Mouse (Mus musculus) forebrain, embryonic 12.5 days (tissue): ENCODE data around the gene Fam213b. TPM values are rescaled to one million over a fixed set of nuclear protein-coding genes. Genes with fewer than 3 reads are reported as not detected.

Source experiments
- ATAC-seq: fragments of 200-750 bp; cut with Nextera tagmentation; 2 replicates; pipeline ENCODE4 v1.8.0; 2017; ENCODE audit warnings: moderate TSS enrichment; ENCODE audit not compliant: low FRiP score
- H3K27ac ChIP-seq: fragments of 300-500 bp; sonication (generic); 2 replicates; pipeline ENCODE4 v1.5.1; 2016; ENCODE audit warnings: mild to moderate bottlenecking
- H3K27me3 ChIP-seq: fragments of 300-500 bp; sonication (generic); 2 replicates; pipeline ENCODE4 v1.6.1; 2016; ENCODE audit warnings: mild to moderate bottlenecking
- H3K36me3 ChIP-seq: fragments of 300-500 bp; sonication (generic); replicated peaks from 2 replicates; pipeline ENCODE4 v1.6.1; 2016; ENCODE audit warnings: mild to moderate bottlenecking
- H3K4me1 ChIP-seq: fragments of 300-500 bp; sonication (generic); 2 replicates; pipeline ENCODE4 v1.6.1; 2016
- H3K4me2 ChIP-seq: fragments of 300-500 bp; sonication (generic); 2 replicates; pipeline ENCODE4 v1.6.1; 2016; ENCODE audit warnings: mild to moderate bottlenecking, moderate library complexity
- H3K4me3 ChIP-seq: fragments of 300-500 bp; sonication (generic); replicated peaks from 2 replicates; pipeline ENCODE4 v1.5.1; 2016; ENCODE audit warnings: mild to moderate bottlenecking
- H3K9ac ChIP-seq: fragments of 300-500 bp; sonication (generic); 2 replicates; pipeline ENCODE4 v1.6.1; 2016; ENCODE audit warnings: mild to moderate bottlenecking
- H3K9me3 ChIP-seq: fragments of 300-500 bp; sonication (generic); 2 replicates; pipeline ENCODE4 v1.6.1; 2016
- WGBS: fragments of 180-500 bp; shearing (Covaris S2); methylation state at CpG from one replicate; pipeline ENCODE4 v1.1.7; 2016; 5-methylcytosine and 5-hydroxymethylcytosine counted together
- polyA plus RNA-seq: library from polyadenylated mRNA; unstranded; fragments of >200 nt; fragmentation: Nextera tagmentation; extraction: Ambion mirVana; gene quantifications from 2 replicates; pipeline ENCODE4 v1.2.1, GENCODE M21; 2016

Fam213b gene
- polyA plus RNA-seq, 1 experiment from 2014 or later, result 29.8 TPM

- WGBS, result 0% methylated on average over 110 of the region's 110 CpGs
- Histone ChIP-seq H3K36me3 (no peaks in the 10 kb centered on the region), H3K27ac (peak overlapping the region; percentile 75), H3K4me3 (peak overlapping the region; percentile 55), H3K9me3 (0 out of 2 replicates have a peak, but pooled peaks cover 3% of the 10 kb centered on the region), H3K9ac (peak overlapping the region; percentile 63), H3K27me3 (peaks cover 81% of the 10 kb centered on the region), H3K4me1 (peaks cover 12% of the 10 kb centered on the region), H3K4me2 (peak overlapping the region; percentile 88)
- peak; percentile 99 for ATAC-seq
Observed at GRCm38 (mm10) chr4:154855721-154856479, 43.0 kb downstream of the Fam213b start.

DNA sequence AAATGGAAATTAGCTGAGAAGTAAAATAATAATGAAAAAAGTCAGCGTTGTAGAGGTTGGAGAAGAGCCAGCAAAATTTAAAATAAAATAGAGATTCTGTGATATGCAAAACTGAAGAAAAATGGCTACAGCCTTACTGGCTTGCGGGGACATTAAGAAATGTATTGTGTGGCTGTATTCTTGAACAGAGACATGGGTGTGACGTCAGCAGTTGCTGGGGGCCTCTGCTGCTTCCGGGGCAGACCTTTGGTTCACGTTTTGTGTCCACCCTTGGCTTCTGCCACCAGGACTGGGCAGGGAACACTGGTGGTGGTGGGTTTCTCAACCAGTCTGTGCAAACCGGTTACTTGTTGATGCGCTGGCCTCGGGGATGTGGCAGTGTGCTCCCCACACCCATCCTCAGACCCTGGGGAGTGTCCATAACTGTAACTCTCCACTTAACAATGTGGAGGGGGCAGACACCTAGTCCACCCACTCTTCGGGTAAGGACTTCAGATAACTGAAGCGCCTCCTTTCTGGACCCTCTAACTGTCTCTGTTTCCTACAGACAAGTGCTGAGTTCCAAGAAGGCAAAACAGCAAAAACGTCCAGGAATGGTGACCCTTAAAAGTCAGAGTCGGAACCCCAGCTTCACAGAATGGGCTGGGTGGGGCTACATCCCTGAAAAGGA, 44.1 kb downstream of the Fam213b start:
- Histone ChIP-seq H3K4me3 (no peak overlapping the region), H3K4me1 (peaks cover 12% of the 10 kb centered on the region), H3K27me3 (peaks cover 70% of the 10 kb centered on the region), H3K36me3 (no peaks in the 10 kb centered on the region), H3K9me3 (0 out of 2 replicates have a peak, but pooled peaks cover 3% of the 10 kb centered on the region), H3K27ac (no peak overlapping the region), H3K9ac (no peak overlapping the region), H3K4me2 (peak overlapping the region; percentile 88)
- 62% methylated on average over 12 of the region's 12 CpGs for WGBS
- ATAC-seq, result no peak

- peaks cover 61% of the 10 kb centered on the region for H3K27me3 ChIP-seq
- peaks cover 12% of the 10 kb centered on the region for H3K4me1 ChIP-seq
- no peak for ATAC-seq
- H3K27ac ChIP-seq, result no peak overlapping the region
- H3K4me3 ChIP-seq, result no peak overlapping the region
- H3K36me3 ChIP-seq, result no peaks in the 10 kb centered on the region
- no peak overlapping the region for H3K9ac ChIP-seq
- H3K9me3 ChIP-seq, result 0 out of 2 replicates have a peak, but pooled peaks cover 3% of the 10 kb centered on the region
- H3K4me2 ChIP-seq, result no peak overlapping the region
- 80% methylated on average over 4 of the region's 4 CpGs for WGBS
Observed at GRCm38 (mm10) chr4:154853881-154854280, 45.1 kb downstream of the Fam213b start.

- Histone ChIP-seq H3K27ac (no peak overlapping the region), H3K4me1 (peaks cover 12% of the 10 kb centered on the region), H3K27me3 (peaks cover 49% of the 10 kb centered on the region), H3K36me3 (no peaks in the 10 kb centered on the region), H3K9me3 (0 out of 2 replicates have a peak, but pooled peaks cover 3% of the 10 kb centered on the region), H3K9ac (no peak overlapping the region), H3K4me3 (no peak overlapping the region), H3K4me2 (no peak overlapping the region)
- no peak for ATAC-seq
- WGBS, result 96% methylated on average over 1 of the region's 1 CpGs
Observed at GRCm38 (mm10) chr4:154852696-154853095, 46.2 kb downstream of the Fam213b start.

Other genes with a start within 250 kb of the Fam213b start
- not detected in 2 replicates for gene Actrt2, start 231.3 kb downstream of the Fam213b start, polyA plus RNA-seq
- 0.26 and 0.38 TPM in 2 replicates for gene Ttc34, start 61.7 kb downstream of the Fam213b start, polyA plus RNA-seq
- 0.08 and 0.19 TPM in 2 replicates for gene Mmel1, start 29.6 kb downstream of the Fam213b start, polyA plus RNA-seq
- gene Tnfrsf14, start 29.4 kb upstream of the Fam213b start, polyA plus RNA-seq, result 0.21 and 1.2 TPM in 2 replicates
- gene Hes5, start 61.8 kb upstream of the Fam213b start, polyA plus RNA-seq, result 456 and 462 TPM in 2 replicates
- 46.7 and 51.8 TPM in 2 replicates for gene Pank4, start 65.0 kb upstream of the Fam213b start, polyA plus RNA-seq
- 4.2 and 5.3 TPM in 2 replicates for gene Plch2, start 157.6 kb upstream of the Fam213b start, polyA plus RNA-seq
- 17.2 and 19.3 TPM in 2 replicates for gene Pex10, start 167.9 kb upstream of the Fam213b start, polyA plus RNA-seq
- 128 and 129 TPM in 2 replicates for gene Rer1, start 187.2 kb upstream of the Fam213b start, polyA plus RNA-seq
- gene Morn1, start 187.4 kb upstream of the Fam213b start, polyA plus RNA-seq, result 6.9 and 7.0 TPM in 2 replicates